ENCODE assay signal across 28 mouse cellular contexts in the genomic region with DNA sequence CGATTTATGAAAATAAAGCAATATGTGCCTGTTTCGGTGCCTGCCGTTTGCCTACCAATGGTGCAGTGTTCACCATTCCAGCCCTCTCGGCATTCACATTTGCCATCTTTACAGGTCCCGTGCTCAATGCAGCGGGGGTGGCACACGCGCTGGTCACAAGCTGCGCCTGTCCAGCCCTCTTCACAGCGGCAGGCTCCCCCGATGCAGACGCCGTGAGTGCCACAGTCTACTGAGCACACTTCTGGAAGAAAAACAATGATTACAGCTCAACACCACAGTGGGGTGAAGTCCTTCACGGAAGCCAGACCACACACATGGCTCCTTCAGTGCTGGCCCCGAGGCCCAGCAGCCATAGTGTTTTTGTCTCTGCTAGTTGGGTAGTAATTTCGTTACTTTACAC.
DNase-seq lines count a peak whose midpoint lies in the region; ATAC-seq and TF ChIP-seq lines count a peak whose summit lies in the region.
"Had no signal": no experiment of that assay in that cellular context is flagged by ENCODE, and none has a peak within 500 bp of the region (broad histone marks: within the 10 kb centered on the region; RNA-seq: fewer than 3 reads in every experiment).

No protein-coding gene starts in this region.

- H3K4me1 ChIP-seq in hindbrain, postnatal 0 days (ENCODE audit: insufficient read depth, low read length) = peaks cover 12% of the 10 kb centered on the region
- H3K4me1 ChIP-seq in hindbrain, embryonic 10.5 days (replicated peaks) = peaks cover 42% of the 10 kb centered on the region
- H3K4me1 ChIP-seq in kidney, embryonic 16.5 days (ENCODE audit: insufficient read depth, low read length) = peaks cover 10% of the 10 kb centered on the region; the same call in 1 of the 2 replicates
- peaks cover 24% of the 10 kb centered on the region for H3K4me1 ChIP-seq in midbrain, embryonic 15.5 days
- peaks cover 44% of the 10 kb centered on the region for H3K4me1 ChIP-seq in midbrain, embryonic 13.5 days (replicated peaks)
- H3K4me1 ChIP-seq: embryonic facial prominence, embryonic 13.5 days; heart, embryonic 10.5 days; heart, embryonic 13.5 days had no signal

- 38% methylated on average over 16 of the region's 16 CpGs for WGBS in hindbrain, postnatal 0 days
- 47% methylated on average over 16 of the region's 16 CpGs for WGBS in hindbrain, embryonic 10.5 days
- WGBS in kidney, embryonic 16.5 days = 42% methylated on average over 16 of the region's 16 CpGs
- 58% methylated on average over 16 of the region's 16 CpGs for WGBS in midbrain, embryonic 15.5 days
- WGBS in midbrain, embryonic 13.5 days = 51% methylated on average over 16 of the region's 16 CpGs

- no peak for TF ChIP-seq CTCF in hindbrain, postnatal 0 days (IDR thresholded peaks at IDR 0.05; ENCODE audit: low read depth)

- ATAC-seq in hindbrain, postnatal 0 days = 0 out of 2 replicates have a peak, but pooled peaks have one; percentile 44
- peak; percentile 85; the same call in 1 of the 2 replicates for ATAC-seq in kidney, embryonic 16.5 days (ENCODE audit: low FRiP score, low TSS enrichment)
- 0 out of 2 replicates have a peak, but pooled peaks have one; percentile 7 for ATAC-seq in midbrain, embryonic 15.5 days (replicated peaks)
- ATAC-seq in midbrain, embryonic 13.5 days = no peak
- ATAC-seq: forebrain, embryonic 15.5 days; Patski had no signal

- H3K36me3 ChIP-seq in hindbrain, postnatal 0 days (ENCODE audit: insufficient read depth, low read length) = no peaks in the 10 kb centered on the region
- H3K36me3 ChIP-seq in hindbrain, embryonic 10.5 days = no peaks in the 10 kb centered on the region
- no peaks in the 10 kb centered on the region for H3K36me3 ChIP-seq in kidney, embryonic 16.5 days (ENCODE audit: insufficient read depth, low read length)
- no peaks in the 10 kb centered on the region for H3K36me3 ChIP-seq in midbrain, embryonic 15.5 days (replicated peaks)
- peaks cover 7% of the 10 kb centered on the region for H3K36me3 ChIP-seq in midbrain, embryonic 13.5 days
- H3K36me3 ChIP-seq: embryonic facial prominence, embryonic 10.5 days; embryonic facial prominence, embryonic 13.5 days; forebrain, embryonic 12.5 days; forebrain, embryonic 15.5 days; G1E; heart, embryonic 10.5 days; heart, embryonic 13.5 days had no signal

- no peak overlapping the region for H3K9ac ChIP-seq in hindbrain, postnatal 0 days (replicated peaks; ENCODE audit: low read length)
- H3K9ac ChIP-seq in kidney, embryonic 16.5 days (replicated peaks; ENCODE audit: low read length) = no peak overlapping the region
- H3K9ac ChIP-seq in midbrain, embryonic 15.5 days = no peak overlapping the region
- no peak overlapping the region for H3K9ac ChIP-seq in midbrain, embryonic 13.5 days (replicated peaks)
- H3K9ac ChIP-seq: embryonic facial prominence, embryonic 13.5 days; forebrain, embryonic 12.5 days; forebrain, embryonic 15.5 days; heart, embryonic 13.5 days had no signal

- intact Hi-C loops in heart, postnatal 25 days (cut with DNase I) = no loop called here

- peak; percentile 69 for DNase-seq in heart, adult 11 months
- DNase-seq in heart, postnatal 25 days (ENCODE audit: low spot score) = no peak
- DNase-seq in hindbrain, postnatal 0 days (ENCODE audit: low spot score) = no peak
- no peak for DNase-seq in hindbrain, embryonic 10.5 days (ENCODE audit: low spot score)
- no peak for DNase-seq in kidney, adult 18-20 months
- DNase-seq: adrenal gland, postnatal 10 days; adrenal gland, postnatal 36 days; B cell, adult 2 months; cerebellum, adult 18-20 months; cerebellum, adult 9-11 months; cerebellum, postnatal 36 days; embryo, embryonic 11 days; gastrocnemius, postnatal 25 days; heart, adult 2 months; heart, postnatal 14 days had no signal

- no peak overlapping the region for H3K4me3 ChIP-seq in hindbrain, postnatal 0 days (ENCODE audit: low read length)
- no peak overlapping the region for H3K4me3 ChIP-seq in hindbrain, embryonic 10.5 days
- no peak overlapping the region for H3K4me3 ChIP-seq in kidney, embryonic 16.5 days (ENCODE audit: low read length)
- H3K4me3 ChIP-seq in midbrain, embryonic 15.5 days = no peak overlapping the region
- no peak overlapping the region for H3K4me3 ChIP-seq in midbrain, embryonic 13.5 days (replicated peaks)
- H3K4me3 ChIP-seq: embryonic facial prominence, embryonic 10.5 days; embryonic facial prominence, embryonic 13.5 days; erythroblast, embryonic 14.5 days; forebrain, embryonic 12.5 days; forebrain, embryonic 15.5 days; heart, adult 2 months; heart, embryonic 10.5 days; heart, embryonic 13.5 days had no signal

- no peak overlapping the region for H3K27ac ChIP-seq in hindbrain, postnatal 0 days
- H3K27ac ChIP-seq in hindbrain, embryonic 10.5 days = no peak overlapping the region
- H3K27ac ChIP-seq in kidney, embryonic 16.5 days (ENCODE audit: low read length) = no peak overlapping the region
- no peak overlapping the region for H3K27ac ChIP-seq in midbrain, embryonic 15.5 days
- no peak overlapping the region for H3K27ac ChIP-seq in midbrain, embryonic 13.5 days
- H3K27ac ChIP-seq: embryonic facial prominence, embryonic 10.5 days; embryonic facial prominence, embryonic 13.5 days; forebrain, embryonic 12.5 days; forebrain, embryonic 15.5 days; heart, adult 2 months; heart, embryonic 10.5 days; heart, embryonic 13.5 days had no signal

- H3K9me3 ChIP-seq in hindbrain, postnatal 0 days (ENCODE audit: low read length) = no peaks in the 10 kb centered on the region
- H3K9me3 ChIP-seq in hindbrain, embryonic 10.5 days = no peaks in the 10 kb centered on the region
- H3K9me3 ChIP-seq in kidney, embryonic 16.5 days (ENCODE audit: low read length) = no peaks in the 10 kb centered on the region
- no peaks in the 10 kb centered on the region for H3K9me3 ChIP-seq in midbrain, embryonic 15.5 days
- no peaks in the 10 kb centered on the region for H3K9me3 ChIP-seq in midbrain, embryonic 13.5 days
- H3K9me3 ChIP-seq: embryonic facial prominence, embryonic 10.5 days; embryonic facial prominence, embryonic 13.5 days; forebrain, embryonic 12.5 days; forebrain, embryonic 15.5 days; heart, embryonic 10.5 days; heart, embryonic 13.5 days had no signal

- no peak overlapping the region for H3K4me2 ChIP-seq in hindbrain, postnatal 0 days (ENCODE audit: low read depth, low read length)
- 0 out of 2 replicates have a peak overlapping the region, but pooled peaks have one; percentile 19 for H3K4me2 ChIP-seq in kidney, embryonic 16.5 days (replicated peaks; ENCODE audit: low read depth, low read length)
- H3K4me2 ChIP-seq in midbrain, embryonic 15.5 days = no peak overlapping the region
- H3K4me2 ChIP-seq in midbrain, embryonic 13.5 days (replicated peaks) = no peak overlapping the region
- H3K4me2 ChIP-seq: embryonic facial prominence, embryonic 13.5 days; forebrain, embryonic 12.5 days; forebrain, embryonic 15.5 days; heart, embryonic 13.5 days had no signal

- H3K27me3 ChIP-seq in hindbrain, postnatal 0 days (ENCODE audit: insufficient read depth, low read length) = no peaks in the 10 kb centered on the region
- H3K27me3 ChIP-seq in hindbrain, embryonic 10.5 days (ENCODE audit: insufficient read depth, poor library complexity, severe bottlenecking) = peaks cover 17% of the 10 kb centered on the region
- H3K27me3 ChIP-seq in kidney, embryonic 16.5 days (ENCODE audit: insufficient read depth, low read length) = peaks cover 4% of the 10 kb centered on the region; the same call in 1 of the 2 replicates
- no peaks in the 10 kb centered on the region for H3K27me3 ChIP-seq in midbrain, embryonic 15.5 days (replicated peaks)
- H3K27me3 ChIP-seq in midbrain, embryonic 13.5 days = no peaks in the 10 kb centered on the region
- H3K27me3 ChIP-seq: CH12.LX; embryonic facial prominence, embryonic 13.5 days; forebrain, embryonic 12.5 days; forebrain, embryonic 15.5 days; heart, embryonic 13.5 days had no signal
